Mouse (Mus musculus) G1E (cell line): ENCODE results near the gene Sox21. TPM values are rescaled to one million over a fixed set of nuclear protein-coding genes. Genes with fewer than 3 reads are reported as not detected.

ENCODE experiments used
- ATAC-seq: 2 replicates; pipeline ENCODE4 v1.8.0; 2016; ENCODE audit warnings: mild to moderate bottlenecking; ENCODE audit not compliant: insufficient number of reproducible peaks, poor library complexity, low FRiP score, severe bottlenecking; ENCODE audit errors: extremely low read depth
- DNase-seq: peaks from one replicate; pipeline ENCODE4 v3.0.0; 2012; ENCODE audit warnings: low spot score
- H3K27me3 ChIP-seq: 2 replicates; pipeline ENCODE4 v1.6.1; 2012; ENCODE audit warnings: mild to moderate bottlenecking, low read length, inconsistent platforms; ENCODE audit not compliant: insufficient read depth
- H3K36me3 ChIP-seq: replicated peaks from 2 replicates; pipeline ENCODE3; 2012; ENCODE audit warnings: mild to moderate bottlenecking, inconsistent platforms
- H3K4me1 ChIP-seq: 2 replicates; pipeline ENCODE4 v1.6.1; 2012; ENCODE audit warnings: low read depth, low read length, inconsistent platforms, mixed read lengths; ENCODE audit not compliant: insufficient read depth
- H3K4me3 ChIP-seq: 2 replicates; pipeline ENCODE4 v1.5.1; 2012; ENCODE audit warnings: low read depth, mild to moderate bottlenecking, inconsistent platforms, low read length, moderate library complexity, mixed read lengths
- H3K9me3 ChIP-seq: replicated peaks from 2 replicates; pipeline ENCODE4 v1.6.1; 2012; ENCODE audit warnings: inconsistent platforms
- CTCF ChIP-seq: IDR thresholded peaks from 2 replicates; pipeline ENCODE4 v1.5.1; 2012; ENCODE audit warnings: low read depth, low read length, inconsistent platforms, mixed read lengths
- GATA1 ChIP-seq: IDR thresholded peaks from 2 replicates; pipeline ENCODE4 v1.6.1; 2012; ENCODE audit warnings: borderline replicate concordance, low read length, inconsistent platforms, mixed read lengths
- GATA2 ChIP-seq: IDR thresholded peaks from 2 replicates; pipeline ENCODE4 v1.6.1; 2012; ENCODE audit warnings: low read depth, low read length, inconsistent platforms, borderline replicate concordance
- POLR2AphosphoS5 ChIP-seq: IDR thresholded peaks from 2 replicates; pipeline ENCODE4 v1.6.1; 2012; ENCODE audit warnings: low read depth, low read length, inconsistent platforms; ENCODE audit not compliant: insufficient replicate concordance
- TAL1 ChIP-seq: conservative IDR thresholded peaks from 2 replicates; pipeline ENCODE4 v1.6.1; 2012; ENCODE audit warnings: low read depth, low read length, inconsistent platforms, mixed read lengths
- polyA plus RNA-seq: library from polyadenylated mRNA; stranded (reverse); fragments of >175 nt; gene quantifications from 2 replicates; pipeline ENCODE4 v1.2.3, GENCODE M21; 2012
- total RNA-seq, 2 experiments: library from RNA; stranded (forward) in 1 of 2; stranded (reverse) in 1 of 2; fragments of 200-1000 nt in 1 of 2; fragments of >200 nt in 1 of 2; fragmentation: Nextera tagmentation in 1 of 2; gene quantifications; 2 replicates each; pipeline ENCODE4 v1.2.3; 2014 to 2017

Gene Sox21
- total RNA-seq (2014; fragmentation: Nextera tagmentation), result 3.0 and 4.6 TPM in 2 replicates
- 1.2 and 1.3 TPM in 2 replicates for total RNA-seq (2017)
- polyA plus RNA-seq, result 9.0 and 10.9 TPM in 2 replicates

DNA sequence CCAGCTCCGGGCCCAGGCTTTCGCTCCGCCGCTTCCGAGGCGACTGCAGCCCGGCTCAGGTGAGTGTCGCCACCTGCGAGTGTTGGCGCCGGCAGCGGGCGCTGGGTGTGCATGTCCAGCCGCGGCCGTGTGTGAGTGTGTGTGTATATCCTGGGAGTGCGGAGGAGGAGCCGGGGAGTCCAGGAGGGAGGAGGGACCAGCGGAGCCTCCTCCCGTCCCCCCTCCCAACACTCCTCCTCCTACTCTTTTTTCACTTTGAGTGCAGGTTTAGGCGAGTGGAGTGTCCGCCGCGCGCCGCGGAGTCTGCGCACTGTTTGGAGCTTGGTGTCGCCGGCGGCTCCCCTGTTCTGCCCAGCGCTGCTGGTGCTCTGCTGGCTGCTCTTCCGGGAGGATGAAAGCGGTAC is at the start of gene Sox21:
Gene Sox21 (minus strand): TSS at position 145 of the 404 bp plus-strand sequence.
- Histone ChIP-seq H3K36me3 (peaks cover 9% of the 10 kb centered on the region), H3K9me3 (peaks cover 28% of the 10 kb centered on the region), H3K4me3 (peak within 1 kb of the TSS; percentile 61), H3K4me1 (peaks cover 13% of the 10 kb centered on the region), H3K27me3 (peaks cover 31% of the 10 kb centered on the region; the same call in 1 of the 2 replicates)
- no peak for TF ChIP-seq CTCF
- no peak for TF ChIP-seq POLR2AphosphoS5
- no peak for TF ChIP-seq TAL1
- TF ChIP-seq GATA1, result no peak
- no peak for TF ChIP-seq GATA2
- ATAC-seq (peak; percentile 83), DNase-seq (no peak)

DNA sequence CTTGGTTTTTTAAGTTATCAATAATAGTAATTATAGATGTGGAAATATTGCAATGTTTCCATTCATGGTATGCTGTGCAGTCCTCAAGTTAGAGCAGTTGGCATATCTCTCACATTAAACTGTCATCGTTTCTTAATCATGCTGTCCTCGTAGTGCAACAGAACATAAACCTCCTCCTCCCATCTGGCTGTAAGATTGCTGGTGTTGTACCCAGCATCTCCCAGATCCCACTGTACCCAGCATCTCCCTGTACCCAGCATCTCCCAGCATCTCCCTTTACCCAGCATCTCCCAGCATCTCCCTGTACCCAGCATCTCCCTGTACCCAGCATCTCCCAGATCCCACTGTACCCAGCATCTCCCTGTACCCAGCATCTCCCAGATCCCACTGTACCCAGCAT is 49.3 kb upstream of the Sox21 start:
- TF ChIP-seq GATA1, result no peak
- TF ChIP-seq TAL1, result no peak
- no peak for TF ChIP-seq CTCF
- TF ChIP-seq POLR2AphosphoS5, result no peak
- TF ChIP-seq GATA2, result no peak
- Histone ChIP-seq H3K27me3 (peaks cover 4% of the 10 kb centered on the region), H3K4me3 (no peak overlapping the region), H3K9me3 (peaks cover 2% of the 10 kb centered on the region; the same call in 1 of the 2 replicates), H3K4me1 (peaks cover 4% of the 10 kb centered on the region; the same call in 1 of the 2 replicates), H3K36me3 (no peaks in the 10 kb centered on the region)
- no peak for ATAC-seq
- DNase-seq, result no peak

DNA sequence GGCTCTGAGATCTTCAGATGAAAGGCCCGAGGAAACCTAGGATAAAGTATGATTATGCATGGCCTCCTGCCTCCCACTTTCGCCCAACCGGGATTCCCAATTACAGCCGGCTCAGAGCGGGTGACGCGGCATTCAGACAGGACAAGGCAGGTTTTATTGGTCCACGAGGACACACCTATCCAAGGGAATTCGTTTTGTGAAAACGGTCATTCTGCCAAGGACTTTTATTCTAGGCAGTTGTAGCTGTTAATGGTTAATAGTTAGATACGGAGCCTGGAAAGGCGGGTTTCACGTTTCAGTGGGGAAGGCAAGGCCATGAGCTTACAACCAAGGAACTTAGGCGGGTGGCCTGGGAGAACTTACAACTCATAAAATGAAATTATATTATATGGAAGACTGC is 46.1 kb upstream of the Sox21 start:
- TF ChIP-seq CTCF, result no peak
- no peak for TF ChIP-seq GATA1
- no peak for TF ChIP-seq TAL1
- no peak for TF ChIP-seq GATA2
- no peak for TF ChIP-seq POLR2AphosphoS5
- Histone ChIP-seq H3K27me3 (no peaks in the 10 kb centered on the region; the same call in 1 of the 2 replicates), H3K36me3 (no peaks in the 10 kb centered on the region), H3K9me3 (peaks cover 4% of the 10 kb centered on the region; the same call in 1 of the 2 replicates), H3K4me1 (no peaks in the 10 kb centered on the region), H3K4me3 (no peak overlapping the region)
- ATAC-seq (no peak), DNase-seq (no peak)

DNA sequence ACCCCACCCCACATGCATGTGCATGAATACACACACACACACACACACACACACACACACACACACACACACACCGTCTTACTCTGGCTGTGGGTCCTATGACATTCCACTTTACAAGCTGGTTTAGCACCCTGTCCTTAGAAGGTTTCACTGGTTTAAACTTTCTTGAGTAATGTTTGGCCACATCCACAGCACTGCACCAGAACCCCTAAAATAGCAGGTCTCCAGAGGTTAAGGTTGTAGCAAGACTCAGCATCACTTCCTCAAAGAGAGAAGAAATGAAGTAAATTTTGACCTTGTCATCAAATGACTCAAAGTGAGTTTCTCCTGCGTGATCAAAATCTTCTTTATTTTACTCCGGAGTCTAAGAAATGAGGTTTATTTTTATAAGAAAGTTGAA is 45.4 kb upstream of the Sox21 start:
- TF ChIP-seq GATA1, result no peak
- no peak for TF ChIP-seq CTCF
- TF ChIP-seq TAL1, result no peak
- no peak for TF ChIP-seq POLR2AphosphoS5
- no peak for TF ChIP-seq GATA2
- H3K4me3 ChIP-seq, result no peak overlapping the region
- ATAC-seq, result no peak
- peaks cover 4% of the 10 kb centered on the region; the same call in 1 of the 2 replicates for H3K9me3 ChIP-seq
- no peaks in the 10 kb centered on the region for H3K36me3 ChIP-seq
- DNase-seq, result no peak
- H3K27me3 ChIP-seq, result no peaks in the 10 kb centered on the region
- no peaks in the 10 kb centered on the region for H3K4me1 ChIP-seq

DNA sequence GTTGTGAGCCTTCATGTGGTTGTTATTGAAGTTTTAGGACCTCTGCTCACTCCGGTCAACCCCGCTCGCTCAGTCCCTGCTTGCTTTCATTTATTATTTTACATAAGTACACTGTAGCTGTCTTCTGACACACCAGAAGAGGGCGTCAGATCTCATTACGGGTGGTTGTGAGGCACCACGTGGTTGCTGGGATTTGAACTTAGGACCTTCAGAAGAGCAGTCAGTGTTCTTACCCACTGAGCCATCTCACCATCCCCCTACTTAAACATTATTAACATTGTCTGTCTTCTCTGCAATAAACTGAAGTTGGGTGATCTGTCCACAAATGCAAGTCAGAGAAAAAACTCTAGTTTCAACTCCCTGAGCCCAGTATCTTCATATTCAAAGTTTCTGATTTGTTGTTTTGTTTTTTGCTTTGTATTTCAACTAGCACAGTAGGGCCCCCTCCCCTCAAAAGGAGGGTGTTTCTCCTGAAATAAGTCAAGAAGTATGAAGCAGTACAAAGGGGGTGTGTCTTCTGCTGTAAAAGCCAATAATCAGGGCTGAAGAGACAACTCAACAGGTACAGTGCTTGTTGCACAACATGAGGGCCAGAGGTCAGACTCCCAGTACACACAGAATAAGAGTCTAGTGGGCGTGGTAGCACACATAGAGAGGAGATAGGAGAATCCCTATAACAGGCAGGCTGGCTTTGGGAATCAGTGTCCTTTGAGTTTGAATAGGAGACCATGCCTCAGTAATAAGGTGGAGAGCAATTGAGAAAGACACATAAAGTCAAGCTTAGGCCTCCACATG is 41.1 kb upstream of the Sox21 start:
- ATAC-seq, result no peak
- 0 out of 2 replicates have a peak, but pooled peaks cover 3% of the 10 kb centered on the region for H3K27me3 ChIP-seq
- no peak for DNase-seq
- H3K9me3 ChIP-seq, result peaks cover 4% of the 10 kb centered on the region; the same call in 1 of the 2 replicates
- H3K4me1 ChIP-seq, result no peaks in the 10 kb centered on the region
- H3K36me3 ChIP-seq, result no peaks in the 10 kb centered on the region
- TF ChIP-seq GATA1, result no peak
- no peak for TF ChIP-seq CTCF
- no peak for TF ChIP-seq GATA2
- no peak for TF ChIP-seq POLR2AphosphoS5
- no peak for TF ChIP-seq TAL1
- no peak overlapping the region for H3K4me3 ChIP-seq
